Mouse (Mus musculus): Measurements from ENCODE around the gene Akr1e1.
"Not testable (repeated sequence)": the region's sequence is repeated elsewhere in the genome, so short reads cannot be mapped to it uniquely, and the experiment has no call there.

Akr1e1 gene

DNA sequence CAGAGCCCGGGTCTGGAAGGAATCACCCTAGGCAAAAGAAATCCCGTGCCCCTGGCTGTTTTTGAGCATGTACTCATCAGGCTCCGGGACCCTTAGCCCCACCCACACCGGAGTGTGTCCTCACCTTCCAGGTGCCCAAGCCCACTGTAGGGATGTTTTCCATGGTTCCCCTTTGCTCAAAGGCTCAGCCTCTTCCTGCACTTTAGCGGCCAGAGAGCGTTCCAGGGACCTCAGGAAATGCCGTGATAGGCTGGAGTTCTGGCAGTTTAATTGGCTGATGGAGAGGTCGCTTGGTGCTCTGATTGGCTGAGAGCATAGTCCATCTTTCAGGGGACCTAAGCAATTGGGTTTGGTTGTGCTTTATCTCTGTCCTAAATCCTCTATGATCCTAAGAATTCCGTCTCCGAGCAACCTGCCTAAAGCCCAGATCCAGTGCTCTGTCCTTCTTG, at the start of gene Akr1e1:
Gene Akr1e1 (minus strand): TSS at position 214 of the 449 bp plus-strand sequence.
- DNase-seq (ENCODE audit: low read depth): peak; percentile 63

DNA sequence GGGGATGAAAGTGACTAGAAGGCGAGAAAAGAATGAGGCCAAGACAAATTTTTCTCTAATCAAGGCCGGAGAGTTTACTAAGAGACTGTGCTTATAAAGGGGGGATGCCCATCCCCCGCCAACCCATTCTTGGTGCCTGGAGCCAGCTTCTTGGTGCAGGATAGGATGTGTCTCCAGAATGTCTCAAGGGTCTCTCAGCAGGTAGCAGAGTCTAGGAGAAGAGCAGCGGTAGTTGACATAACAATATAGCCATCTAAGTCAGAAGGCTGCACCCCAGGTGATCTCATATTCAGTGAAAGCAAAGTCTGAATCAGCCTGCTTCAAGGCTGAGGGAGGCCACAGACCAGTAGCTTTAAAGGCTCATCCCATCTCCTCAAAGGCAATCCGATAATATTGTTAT, 49.4 kb upstream of the Akr1e1 start:
- no peak for DNase-seq (ENCODE audit: low read depth)

- no peak for DNase-seq (ENCODE audit: low read depth)
Measured at GRCm38 (mm10) chr13:4656277-4657146, 47.5 kb upstream of the Akr1e1 start.

DNA sequence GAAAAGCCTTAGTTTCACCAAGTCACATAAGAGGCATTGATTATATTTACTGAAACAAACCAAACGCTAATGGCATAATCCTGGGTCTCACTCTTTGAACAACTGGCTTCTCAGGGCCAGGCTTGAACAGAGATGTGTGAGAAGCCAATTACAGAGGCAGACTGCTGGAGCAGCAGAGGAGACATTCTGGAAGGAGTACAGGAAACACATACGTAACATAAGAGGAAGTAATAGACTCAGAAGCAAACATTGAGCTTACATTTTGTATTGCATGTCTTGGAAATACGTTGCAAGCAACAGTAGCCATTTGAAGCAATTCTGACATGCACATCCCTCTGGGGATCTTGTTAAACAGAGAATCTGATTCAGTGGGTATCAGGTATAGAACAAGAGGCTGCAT, 41.2 kb upstream of the Akr1e1 start:
- no peak for DNase-seq (ENCODE audit: low read depth)

DNA sequence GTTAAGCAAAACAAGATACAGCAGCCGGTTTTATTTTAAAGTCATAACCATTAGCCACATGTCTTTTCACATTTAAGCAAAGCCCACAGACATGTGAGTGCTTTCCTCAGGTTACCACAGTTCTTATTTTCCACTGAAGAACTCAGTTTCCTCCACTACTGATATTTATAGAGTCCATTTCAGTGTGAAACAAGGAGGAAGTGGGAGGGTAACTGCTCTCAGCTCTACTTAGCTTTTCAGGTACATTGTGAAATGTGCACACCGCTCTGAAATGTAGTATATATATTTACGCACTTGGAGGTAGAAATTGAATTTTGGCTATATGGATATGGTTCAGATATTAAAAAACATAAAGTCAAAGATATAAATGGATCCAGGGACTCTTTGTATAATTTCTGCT, 36.3 kb upstream of the Akr1e1 start:
- no peak for DNase-seq (ENCODE audit: low read depth)

GRCm38 (mm10) chr13:4610902-4611301, 1.9 kb upstream of the Akr1e1 start:
- peak; percentile 64 for DNase-seq (ENCODE audit: low read depth)

GRCm38 (mm10) chr13:4608530-4608929, 444 bp downstream of the Akr1e1 start:
- no peak for DNase-seq (ENCODE audit: low read depth)

DNA sequence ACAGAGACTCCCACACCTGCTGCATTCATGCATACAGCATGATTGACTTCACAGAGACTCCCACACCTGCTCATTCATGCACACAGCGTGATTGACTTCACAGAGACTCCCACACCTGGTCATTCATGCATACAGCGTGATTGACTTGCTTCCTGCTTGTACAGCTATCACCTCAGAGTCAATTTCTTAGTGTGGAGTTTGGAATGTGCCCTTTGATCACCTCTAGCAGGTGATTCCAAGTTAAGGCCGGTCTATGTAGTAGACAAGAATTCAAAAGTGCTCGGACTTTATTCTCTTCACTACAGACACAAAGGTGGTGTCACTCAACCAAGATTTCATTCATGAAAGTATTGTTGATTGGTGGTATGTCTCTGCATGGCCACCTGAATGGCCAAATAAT, 2.2 kb downstream of the Akr1e1 start:
- DNase-seq (ENCODE audit: low read depth): no peak

- not testable (repeated sequence) for DNase-seq (ENCODE audit: low read depth)
Measured at GRCm38 (mm10) chr13:4603431-4603830, 5.5 kb downstream of the Akr1e1 start.

DNA sequence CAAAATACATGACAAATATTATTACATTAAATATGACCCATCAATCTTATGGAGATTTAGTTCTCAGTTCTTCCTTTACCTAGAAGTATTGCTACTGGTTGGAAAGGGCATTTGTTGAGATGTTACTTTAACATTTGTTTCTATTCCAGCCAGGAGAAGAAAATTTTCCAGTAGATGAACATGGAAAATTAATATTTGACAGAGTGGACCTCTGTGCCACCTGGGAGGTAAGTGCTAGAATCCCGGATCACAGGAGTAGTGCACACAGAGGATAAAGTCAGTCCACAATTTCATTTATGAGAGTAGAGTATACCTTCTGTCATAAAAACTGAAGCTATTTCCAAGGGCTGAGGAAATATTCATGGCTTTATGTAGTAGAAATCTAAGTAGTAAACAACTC, 32.1 kb downstream of the Akr1e1 start:
- no peak for DNase-seq (ENCODE audit: low read depth)

DNA sequence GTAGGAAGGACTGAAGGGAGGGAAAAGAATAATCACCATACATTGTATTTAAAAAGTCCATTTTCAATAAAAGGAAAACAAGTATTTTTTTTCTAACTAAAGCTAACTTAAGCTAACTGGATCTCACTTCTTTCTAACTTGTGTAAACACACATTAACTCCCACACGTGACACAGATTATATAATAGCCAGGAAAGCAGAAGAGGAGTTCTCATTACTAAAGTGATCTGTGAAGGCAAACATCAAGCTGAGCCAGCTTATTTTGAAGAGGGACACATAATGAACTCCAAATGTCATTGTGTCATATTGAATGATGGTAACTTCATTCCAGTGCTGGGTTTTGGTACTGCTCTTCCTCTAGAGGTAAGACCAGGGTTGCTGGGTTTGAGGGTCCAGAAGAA, 35.1 kb downstream of the Akr1e1 start, which contains the start of gene Akr1c21:
Gene Akr1c21 (plus strand): TSS at position 205 of the 400 bp plus-strand sequence.
- DNase-seq (ENCODE audit: low read depth): no peak

GRCm38 (mm10) chr13:4565996-4566395, 43.0 kb downstream of the Akr1e1 start:
- no peak for DNase-seq (ENCODE audit: low read depth)

DNA sequence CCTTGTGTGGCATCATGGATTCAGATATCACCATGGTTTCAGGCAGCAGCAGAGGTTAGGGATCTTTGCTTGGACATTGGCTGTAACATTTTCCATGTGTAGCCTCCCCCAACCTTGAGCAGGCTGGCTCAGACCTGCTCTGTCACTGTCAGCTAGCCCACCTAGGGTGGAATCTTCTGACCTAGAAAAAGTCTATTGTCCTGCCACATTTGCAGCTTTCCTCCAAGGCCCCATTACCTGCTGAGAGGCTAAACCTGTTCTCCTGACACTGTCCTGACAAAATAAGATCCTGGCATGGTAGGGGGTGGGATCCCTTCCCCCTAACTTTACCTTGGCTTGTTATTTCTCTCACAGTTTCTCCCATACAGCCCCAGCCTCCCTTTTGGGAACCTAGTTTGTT, 48.5 kb downstream of the Akr1e1 start:
- no peak for DNase-seq (ENCODE audit: low read depth)

GRCm38 (mm10) chr13:4559143-4559542, 49.8 kb downstream of the Akr1e1 start:
- no peak for DNase-seq (ENCODE audit: low read depth)

Data from NIH3T3 (cell line).